Mouse (Mus musculus) bone marrow, adult 2 months (tissue): ENCODE data around the gene Tspear.

Experiments used
- CTCF ChIP-seq: fragments of 200-500 bp; IDR thresholded peaks from 2 replicates; pipeline ENCODE4 v1.5.1; 2011; ENCODE audit warnings: low read length, control low read depth; ENCODE audit not compliant: control insufficient read depth, insufficient read depth
- POLR2A ChIP-seq: fragments of 200-500 bp; IDR thresholded peaks from 2 replicates; pipeline ENCODE4 v1.6.1; 2011; ENCODE audit warnings: low read depth, mild to moderate bottlenecking, control low read depth, low read length, borderline replicate concordance; ENCODE audit not compliant: control insufficient read depth

GRCm38 (mm10) chr10:77867546-77867945 lies 181.2 kb downstream of the Tspear start:
- TF ChIP-seq POLR2A (no peak), CTCF (no peak)
